Mouse (Mus musculus) bone marrow macrophage, adult 2 months (primary cell): Measurements from ENCODE around the gene Chrm3. TPM values are rescaled to one million over a fixed set of nuclear protein-coding genes. Genes with fewer than 3 reads are reported as not detected.

Experiments used
- H3K27ac ChIP-seq: 2 replicates; pipeline ENCODE4 v1.5.1; 2012; ENCODE audit warnings: low read depth, low read length; ENCODE audit not compliant: insufficient read depth
- H3K4me1 ChIP-seq: 2 replicates; pipeline ENCODE4 v1.6.1; 2012; ENCODE audit warnings: low read length; ENCODE audit not compliant: control insufficient read depth, insufficient read depth
- H3K4me3 ChIP-seq: 2 replicates; pipeline ENCODE4 v1.5.1; 2012; ENCODE audit warnings: mild to moderate bottlenecking, low read length, moderate library complexity; ENCODE audit not compliant: insufficient read depth
- CTCF ChIP-seq: IDR thresholded peaks from 2 replicates; pipeline ENCODE4 v1.5.1; 2012; ENCODE audit warnings: low read depth, mild to moderate bottlenecking, low read length, moderate library complexity
- POLR2A ChIP-seq: IDR thresholded peaks from 2 replicates; pipeline ENCODE4 v1.6.1; 2012; ENCODE audit warnings: mild to moderate bottlenecking, low read depth, low read length, borderline replicate concordance
- polyA plus RNA-seq: library from polyadenylated mRNA; stranded (reverse); fragments of >200 nt; gene quantifications from 2 replicates; pipeline ENCODE4 v1.2.4, GENCODE M21; 2012; ENCODE audit not compliant: missing spikeins, insufficient read depth, insufficient read length

Chrm3 gene
- polyA plus RNA-seq, 1 experiment, result not detected

- TF ChIP-seq CTCF (no peak), POLR2A (no peak)
- H3K4me3 ChIP-seq, result no peak overlapping the region
- no peak overlapping the region for H3K27ac ChIP-seq
- peaks cover 2% of the 10 kb centered on the region; the same call in 1 of the 2 replicates for H3K4me1 ChIP-seq
These were observed 120.8 kb downstream of the Chrm3 start for GRCm38 (mm10) chr13:10239825-10240224.

DNA sequence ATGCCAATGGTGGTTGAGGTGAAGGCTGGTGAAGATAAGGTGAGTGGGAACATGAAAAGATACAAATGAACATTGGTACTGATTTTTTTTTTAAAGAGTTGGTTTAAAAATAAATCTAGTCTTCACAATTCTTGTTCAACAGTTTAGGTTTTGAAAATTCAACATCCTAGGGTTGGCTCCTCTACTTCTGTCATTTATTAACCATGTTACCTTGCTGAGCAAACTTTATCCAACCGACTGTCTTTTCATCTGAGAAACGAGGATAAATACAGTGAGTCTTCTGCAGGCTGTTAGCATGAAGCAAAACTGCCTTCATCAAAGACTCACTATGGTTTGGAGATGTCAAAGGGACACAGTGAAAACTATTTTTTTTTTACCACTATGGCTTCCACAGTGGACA, 123.0 kb downstream of the Chrm3 start:
- H3K27ac ChIP-seq, result no peak overlapping the region
- H3K4me3 ChIP-seq, result no peak overlapping the region
- TF ChIP-seq CTCF, result no peak
- no peak for TF ChIP-seq POLR2A

DNA sequence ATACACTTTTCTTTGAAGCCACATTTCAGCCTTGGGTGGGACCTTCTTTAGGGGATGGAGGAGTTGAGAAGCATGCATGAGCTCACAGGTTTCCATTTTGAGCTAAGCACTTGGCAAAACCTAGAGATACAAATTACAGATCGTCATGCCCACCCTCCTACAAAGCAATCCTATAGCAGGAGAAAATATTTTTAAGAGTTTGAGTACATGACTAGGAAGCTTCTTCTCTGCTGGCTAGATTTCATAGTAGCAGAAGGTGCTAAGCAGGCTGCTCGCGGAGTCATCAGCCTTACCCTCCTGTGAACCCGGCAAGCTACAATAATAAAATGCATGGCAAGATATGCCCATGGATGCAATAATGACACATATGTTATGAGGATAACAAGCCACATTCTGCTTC, 124.4 kb downstream of the Chrm3 start:
- no peak overlapping the region for H3K4me3 ChIP-seq
- TF ChIP-seq CTCF (no peak), POLR2A (no peak)
- no peak overlapping the region for H3K27ac ChIP-seq
- H3K4me1 ChIP-seq, result no peaks in the 10 kb centered on the region

More for the DNA sequence above, 123.0 kb downstream of the Chrm3 start:
- no peaks in the 10 kb centered on the region for H3K4me1 ChIP-seq

DNA sequence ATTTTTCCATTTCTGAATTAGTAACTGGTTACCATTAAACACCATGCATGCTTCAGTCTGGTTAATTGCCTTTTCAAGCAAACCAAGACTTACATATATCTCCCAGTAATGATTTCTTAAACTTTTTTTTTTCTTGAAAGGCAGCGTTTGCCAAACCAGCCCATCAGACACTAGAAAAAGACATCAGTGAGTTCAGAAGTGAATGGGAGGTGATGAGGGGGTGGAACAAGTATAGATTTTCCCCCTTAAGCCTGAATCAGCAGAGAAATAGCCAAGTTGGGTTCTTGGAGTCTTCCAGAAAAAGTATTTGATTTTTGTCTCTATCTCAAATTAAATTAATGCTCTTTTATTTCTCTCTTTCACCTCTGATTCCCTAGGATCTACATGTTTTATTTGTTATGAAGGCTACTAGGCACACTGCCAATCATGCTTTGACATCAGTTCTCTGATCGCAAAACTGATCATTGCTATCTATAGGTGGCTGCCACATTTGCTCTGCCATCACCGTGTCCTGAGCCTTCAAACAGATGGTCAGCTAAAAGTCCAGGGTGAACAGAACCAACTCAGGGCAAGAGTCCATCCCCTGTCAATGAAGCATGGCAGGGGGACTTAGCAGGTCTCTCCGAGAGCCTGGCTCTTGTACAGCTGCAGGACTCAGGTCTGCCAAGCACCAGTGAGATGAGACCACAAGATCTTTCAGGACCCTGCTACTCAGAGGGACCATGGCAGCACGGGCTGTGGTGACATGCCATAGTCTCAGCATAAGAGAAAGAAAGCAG, 125.1 kb downstream of the Chrm3 start:
- H3K4me1 ChIP-seq, result no peaks in the 10 kb centered on the region
- no peak overlapping the region for H3K4me3 ChIP-seq
- TF ChIP-seq CTCF (no peak), POLR2A (no peak)
- no peak overlapping the region for H3K27ac ChIP-seq

GRCm38 (mm10) chr13:10220403-10220802, 140.2 kb downstream of the Chrm3 start:
- no peak overlapping the region for H3K27ac ChIP-seq
- H3K4me3 ChIP-seq, result no peak overlapping the region
- TF ChIP-seq CTCF (no peak), POLR2A (no peak)
- H3K4me1 ChIP-seq, result no peaks in the 10 kb centered on the region

GRCm38 (mm10) chr13:10212112-10212511, 148.5 kb downstream of the Chrm3 start:
- Histone ChIP-seq H3K27ac (no peak overlapping the region), H3K4me3 (no peak overlapping the region), H3K4me1 (peaks cover 3% of the 10 kb centered on the region)
- no peak for TF ChIP-seq CTCF
- TF ChIP-seq POLR2A, result no peak

GRCm38 (mm10) chr13:10210522-10211244, 150.0 kb downstream of the Chrm3 start:
- Histone ChIP-seq H3K4me3 (no peak overlapping the region), H3K4me1 (peaks cover 3% of the 10 kb centered on the region), H3K27ac (peak overlapping the region; percentile 48)
- TF ChIP-seq CTCF (no peak), POLR2A (no peak)

DNA sequence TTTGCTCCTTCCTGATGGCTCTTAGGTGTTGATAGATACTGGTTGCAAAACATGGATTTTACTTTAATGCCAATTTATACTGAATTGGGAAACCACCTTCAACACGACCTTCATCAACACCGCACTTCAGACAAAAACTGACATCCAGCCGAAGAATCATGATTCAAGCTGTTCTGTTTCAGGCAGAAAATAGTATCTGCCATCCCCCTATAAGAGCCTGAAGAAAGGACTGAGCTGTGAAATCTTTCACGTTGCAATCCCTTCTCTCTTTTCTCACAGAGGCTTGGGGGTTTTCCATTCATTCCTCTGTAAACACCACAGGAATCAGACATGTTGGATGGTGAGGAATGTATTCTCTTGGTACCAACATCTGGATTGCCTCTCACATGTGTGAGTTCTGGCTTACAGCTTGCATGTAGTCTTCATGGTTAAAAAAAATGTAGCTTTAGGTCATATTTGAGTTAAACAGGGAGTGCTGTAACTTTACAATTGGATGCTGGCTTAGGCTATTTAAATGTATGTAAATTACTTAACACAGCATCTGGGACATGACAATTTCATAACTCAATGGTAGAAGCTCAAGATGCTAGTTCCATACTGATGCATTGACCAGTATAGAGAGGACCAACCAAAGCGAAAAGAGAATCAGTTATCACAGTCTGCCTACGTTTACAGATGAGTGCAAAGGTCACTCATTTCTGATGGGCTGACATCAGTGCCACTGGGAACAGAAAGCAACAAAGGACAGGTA, 161.3 kb downstream of the Chrm3 start:
- Histone ChIP-seq H3K4me1 (no peaks in the 10 kb centered on the region), H3K4me3 (no peak overlapping the region), H3K27ac (no peak overlapping the region)
- TF ChIP-seq POLR2A (no peak), CTCF (no peak)

GRCm38 (mm10) chr13:10189829-10190228, 170.8 kb downstream of the Chrm3 start:
- H3K4me3 ChIP-seq, result no peak overlapping the region
- no peak overlapping the region for H3K27ac ChIP-seq
- H3K4me1 ChIP-seq, result peaks cover 2% of the 10 kb centered on the region
- no peak for TF ChIP-seq POLR2A
- no peak for TF ChIP-seq CTCF
